Mouse (Mus musculus) intestine, embryonic 14.5 days (tissue): Measurements from ENCODE around the gene Nxnl1. TPM values are rescaled to one million over a fixed set of nuclear protein-coding genes. Genes with fewer than 3 reads are reported as not detected.

Experiments used
- polyA plus RNA-seq: library from polyadenylated mRNA; unstranded; fragments of >200 nt; fragmentation: Nextera tagmentation; extraction: Ambion mirVana; gene quantifications from 2 replicates; pipeline ENCODE4 v1.2.1, GENCODE M21; 2014

Nxnl1 gene
- polyA plus RNA-seq, 1 experiment from 2014 or later, result not detected

Other genes starting within 250 kb of the Nxnl1 start
- 110 and 111 TPM in 2 replicates for gene Use1, start 199.8 kb downstream of the Nxnl1 start, polyA plus RNA-seq
- gene Ocel1, start 195.3 kb downstream of the Nxnl1 start, polyA plus RNA-seq, result 3.5 and 5.3 TPM in 2 replicates
- 71.8 and 92.8 TPM in 2 replicates for gene Nr2f6, start 184.6 kb downstream of the Nxnl1 start, polyA plus RNA-seq
- gene Ushbp1, start 170.8 kb downstream of the Nxnl1 start, polyA plus RNA-seq, result 8.3 and 9.4 TPM in 2 replicates
- 95.1 and 99.9 TPM in 2 replicates for gene Babam1, start 169.7 kb downstream of the Nxnl1 start, polyA plus RNA-seq
- gene Ankle1, start 160.6 kb downstream of the Nxnl1 start, polyA plus RNA-seq, result 30.5 and 33.5 TPM in 2 replicates
- gene Abhd8, start 102.9 kb downstream of the Nxnl1 start, polyA plus RNA-seq, result 29.4 and 30.8 TPM in 2 replicates
- 183 and 191 TPM in 2 replicates for gene Mrpl34, start 101.6 kb downstream of the Nxnl1 start, polyA plus RNA-seq
- gene Dda1, start 97.4 kb downstream of the Nxnl1 start, polyA plus RNA-seq, result 102 TPM in 2 replicates
- gene Ano8, start 80.6 kb downstream of the Nxnl1 start, polyA plus RNA-seq, result 1.2 and 1.7 TPM in 2 replicates
- gene Gtpbp3, start 78.5 kb downstream of the Nxnl1 start, polyA plus RNA-seq, result 6.1 and 6.2 TPM in 2 replicates
- 59.3 and 63.7 TPM in 2 replicates for gene Plvap, start 54.8 kb downstream of the Nxnl1 start, polyA plus RNA-seq
- gene Ccdc194, start 40.9 kb downstream of the Nxnl1 start, polyA plus RNA-seq, result 0.54 and 0.58 TPM in 2 replicates
- gene Bst2, start 29.1 kb downstream of the Nxnl1 start, polyA plus RNA-seq, result 11.8 and 14.5 TPM in 2 replicates
- 102 and 103 TPM in 2 replicates for gene Mvb12a, start 23.7 kb downstream of the Nxnl1 start, polyA plus RNA-seq
- 0.83 and 1.6 TPM in 2 replicates for gene Tmem221, start 7.7 kb downstream of the Nxnl1 start, polyA plus RNA-seq
- 15.8 and 20.0 TPM in 2 replicates for gene Slc27a1, start 2.3 kb upstream of the Nxnl1 start, polyA plus RNA-seq
- 273 and 286 TPM in 2 replicates for gene Pgls, start 25.6 kb upstream of the Nxnl1 start, polyA plus RNA-seq
- 3.1 and 4.9 TPM in 2 replicates for gene Fam129c, start 31.0 kb upstream of the Nxnl1 start, polyA plus RNA-seq
- 84.4 and 85.3 TPM in 2 replicates for gene Colgalt1, start 44.4 kb upstream of the Nxnl1 start, polyA plus RNA-seq
- 1.6 and 2.4 TPM in 2 replicates for gene Unc13a, start 105.2 kb upstream of the Nxnl1 start, polyA plus RNA-seq
- 4.1 and 4.5 TPM in 2 replicates for gene Jak3, start 109.7 kb upstream of the Nxnl1 start, polyA plus RNA-seq
- gene Insl3, start 122.6 kb upstream of the Nxnl1 start, polyA plus RNA-seq, result 0.98 and 1.4 TPM in 2 replicates
- gene B3gnt3, start 135.2 kb upstream of the Nxnl1 start, polyA plus RNA-seq, result 6.9 and 8.4 TPM in 2 replicates
- gene Fcho1, start 159.1 kb upstream of the Nxnl1 start, polyA plus RNA-seq, result 5.8 and 6.9 TPM in 2 replicates